Mouse (Mus musculus) CD4-positive naive resting alpha-beta T cell, adult 76 days (primary cell): ENCODE results near the gene Sirt6. TPM values are rescaled to one million over a fixed set of nuclear protein-coding genes. Genes with fewer than 3 reads are reported as not detected.

ENCODE experiments used
- total RNA-seq: library from RNA; stranded (reverse); gene quantifications from one replicate; pipeline ENCODE4 v1.2.4, GENCODE M21; 2023

Sirt6 gene
- total RNA-seq = 21.5 TPM

GRCm38 (mm10) chr10:81626994-81627835 is at the start of gene Sirt6:
Sirt6 (minus strand) TSS chr10:81627797.

GRCm38 (mm10) chr10:81648803-81649775 is 21.5 kb upstream of the Sirt6 start, which contains the start of gene Gm10778:
Gm10778 (plus strand) TSS chr10:81649059.

GRCm38 (mm10) chr10:81628390-81628789 is 793 bp upstream of the Sirt6 start, which contains the start of gene Ankrd24:
Ankrd24 (plus strand) TSS chr10:81628540.

GRCm38 (mm10) chr10:81605974-81606751 is 21.4 kb downstream of the Sirt6 start, which contains the start of gene BC025920:
BC025920 (plus strand) TSS chr10:81606270.

GRCm38 (mm10) chr10:81600738-81601203 is 26.8 kb downstream of the Sirt6 start, which contains the start of gene Tle6:
Tle6 (minus strand) TSS chr10:81601073.

GRCm38 (mm10) chr10:81574081-81575056 is 53.2 kb downstream of the Sirt6 start, which contains the start of gene Tle2:
Tle2 (plus strand) TSS chr10:81574561.

Other genes with a start within 250 kb of the Sirt6 start
- 35.7 TPM for gene Fzr1, start 249.3 kb downstream of the Sirt6 start, total RNA-seq
- 28.8 TPM for gene Dohh, start 243.4 kb downstream of the Sirt6 start, total RNA-seq
- 4.5 TPM for gene Gm48551, start 243.3 kb downstream of the Sirt6 start, total RNA-seq
- gene Gm48552, start 238.8 kb downstream of the Sirt6 start, total RNA-seq = 3.5 TPM
- gene Smim24, start 234.7 kb downstream of the Sirt6 start, total RNA-seq = 3.1 TPM
- gene Nfic, start 172.2 kb downstream of the Sirt6 start, total RNA-seq = 21.0 TPM
- not detected for gene Celf5, start 145.1 kb downstream of the Sirt6 start, total RNA-seq
- gene Ncln, start 131.4 kb downstream of the Sirt6 start, total RNA-seq = 148 TPM
- gene S1pr4, start 127.7 kb downstream of the Sirt6 start, total RNA-seq = 110 TPM
- gene Gna15, start 103.6 kb downstream of the Sirt6 start, total RNA-seq = 2.1 TPM
- gene Gna11, start 82.6 kb downstream of the Sirt6 start, total RNA-seq = 15.2 TPM
- 523 TPM for gene Aes, start 68.3 kb downstream of the Sirt6 start, total RNA-seq
- gene Tle2, start 53.2 kb downstream of the Sirt6 start, total RNA-seq = 4.3 TPM
- gene Tle6, start 26.7 kb downstream of the Sirt6 start, total RNA-seq = not detected
- gene BC025920, start 21.5 kb downstream of the Sirt6 start, total RNA-seq = 4.0 TPM
- 5.2 TPM for gene Ankrd24, start 743 bp upstream of the Sirt6 start, total RNA-seq
- gene Gm10778, start 21.3 kb upstream of the Sirt6 start, total RNA-seq = 1.2 TPM
- gene Zfp433, start 77.0 kb upstream of the Sirt6 start, total RNA-seq = 12.0 TPM
- 5.5 TPM for gene Gm3055, start 143.4 kb upstream of the Sirt6 start, total RNA-seq
- gene Gm4767, start 184.4 kb upstream of the Sirt6 start, total RNA-seq = 0.73 TPM
- 2.6 TPM for gene Gm32687, start 236.1 kb upstream of the Sirt6 start, total RNA-seq